Mouse (Mus musculus): Measurements from ENCODE around the gene Btbd8. TPM values are rescaled to one million over a fixed set of nuclear protein-coding genes. Genes with fewer than 3 reads are reported as not detected.

The Btbd8 gene
- 1.8 and 2.1 TPM in 2 replicates for polyA plus RNA-seq (2015; fragmentation: Nextera tagmentation; extraction: Ambion mirVana)

DNA sequence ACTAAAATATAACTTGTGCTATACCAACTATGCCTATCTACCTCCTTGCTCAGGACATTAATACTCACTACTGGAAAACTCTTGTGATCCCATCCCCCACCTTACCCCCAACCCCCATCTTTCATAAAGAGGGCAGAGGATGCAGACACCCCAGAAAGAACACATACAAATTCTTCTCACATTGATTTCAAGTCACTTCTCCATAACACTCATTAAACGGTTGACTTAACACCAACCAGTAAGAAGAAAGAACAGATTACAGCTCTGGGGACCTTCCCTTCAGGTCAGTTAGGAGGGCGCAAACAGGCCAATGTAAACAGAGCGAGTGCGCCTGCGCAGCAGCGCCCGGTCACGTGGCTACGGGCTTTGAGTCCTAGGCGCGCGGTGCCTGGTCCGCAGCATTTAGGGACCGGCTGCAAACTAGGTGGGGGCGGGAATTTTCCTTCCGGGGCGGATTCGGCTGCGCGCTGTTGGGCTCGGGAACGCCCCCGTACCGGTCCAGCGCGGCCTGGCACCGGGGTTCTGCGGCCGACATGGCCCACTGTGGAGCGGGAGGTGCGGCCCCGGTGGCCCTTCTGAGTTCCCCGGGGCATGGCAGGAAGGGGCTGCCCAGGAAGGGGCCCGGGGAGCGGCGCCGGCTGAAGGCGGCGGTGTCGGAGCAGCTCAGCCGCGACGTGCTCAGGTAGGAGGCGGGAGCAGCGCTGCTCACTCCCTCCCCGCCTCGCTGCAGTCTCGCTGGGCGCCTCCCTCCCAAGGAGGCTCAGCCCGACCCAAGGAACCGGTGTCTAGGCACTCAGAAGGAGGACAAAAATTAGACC, at the start of gene Btbd8:
Btbd8 (plus strand) TSS at position 534 of the 818 bp plus-strand sequence.

DNA sequence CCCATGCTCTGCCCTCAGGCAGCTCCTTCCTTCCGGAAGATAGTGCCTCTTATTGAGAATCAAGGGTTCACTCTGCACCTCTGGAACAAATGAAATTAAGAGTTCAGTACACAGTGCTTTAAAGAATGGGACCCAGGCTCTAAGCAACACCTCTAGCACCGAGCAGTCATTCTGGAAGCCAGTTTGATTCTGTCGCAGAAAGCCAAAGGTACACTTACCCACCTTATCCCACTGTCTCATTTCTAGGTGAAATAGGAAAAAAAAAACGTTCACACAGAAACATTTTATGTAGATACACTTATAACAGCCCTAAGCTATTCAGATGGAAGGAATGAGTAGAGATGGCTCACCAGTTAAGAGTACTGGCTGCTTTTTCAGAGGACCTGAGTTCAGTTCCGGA, 35.4 kb upstream of the Btbd8 start, which contains the start of gene Ephx4:
Ephx4 (plus strand) TSS at position 301 of the 400 bp plus-strand sequence.

DNA sequence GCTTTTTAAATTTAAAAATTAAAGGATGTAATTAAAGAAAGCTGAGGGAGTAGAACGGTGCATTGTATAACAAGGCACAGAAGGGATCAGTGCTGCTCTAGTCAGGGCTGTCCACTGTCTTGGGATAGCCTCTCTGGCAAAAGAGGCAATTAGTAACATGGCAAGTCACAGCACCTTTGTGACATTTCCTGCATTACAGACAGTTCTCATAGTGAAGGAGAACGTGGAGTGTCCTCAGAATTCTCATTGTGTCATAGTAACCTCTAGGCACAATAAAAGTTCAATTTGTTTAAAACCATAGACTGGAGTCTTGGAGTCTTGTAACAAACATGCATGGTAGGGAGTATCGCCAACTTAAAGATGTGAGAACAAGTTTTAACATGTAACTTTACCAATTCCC, 6.5 kb upstream of the Btbd8 start, which contains the start of gene Lpcat2b:
Lpcat2b (plus strand) TSS at position 301 of the 400 bp plus-strand sequence.

DNA sequence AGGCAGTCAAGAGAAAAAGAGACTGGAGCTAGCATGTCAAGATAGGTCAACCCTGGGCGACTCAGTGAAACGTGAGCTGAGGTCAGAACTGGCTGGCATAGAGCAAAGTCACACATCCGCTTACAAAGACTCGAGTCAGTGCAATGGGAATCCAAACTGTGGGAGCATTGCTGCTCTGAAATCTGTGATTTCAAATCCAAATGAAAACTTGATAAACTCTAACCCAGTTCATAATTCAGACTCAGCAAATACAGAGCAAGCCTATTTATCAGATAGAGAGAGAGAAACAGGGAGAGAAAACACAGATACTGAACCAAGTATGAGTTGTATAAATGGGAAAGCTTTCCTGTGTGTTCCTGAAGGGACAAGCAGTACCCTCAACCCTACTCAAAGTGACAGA, 69.5 kb downstream of the Btbd8 start, which contains the start of gene Gm42669:
Gm42669 (plus strand) TSS at position 301 of the 400 bp plus-strand sequence.

DNA sequence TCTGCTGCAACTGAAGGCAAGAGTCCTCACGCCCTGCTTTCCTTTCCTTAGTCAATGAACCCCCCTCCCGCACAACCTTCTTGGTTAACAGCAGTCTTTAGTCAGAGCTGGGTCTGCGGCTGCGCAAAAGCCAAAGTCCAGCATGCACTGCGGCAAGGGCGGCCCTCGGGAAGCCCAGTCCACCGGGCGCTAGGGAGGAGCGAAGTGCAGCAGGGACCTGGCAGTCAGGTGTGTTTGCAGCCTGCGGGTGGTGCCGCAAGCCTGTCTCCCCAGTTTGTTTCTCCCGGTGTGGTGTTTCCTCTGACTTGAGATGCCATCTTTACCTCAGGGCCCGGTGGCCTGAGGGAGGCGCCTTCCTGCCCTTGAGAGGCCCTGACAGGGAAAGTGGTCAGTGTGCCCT, 96.8 kb downstream of the Btbd8 start, which contains the start of gene 1700028K03Rik:
1700028K03Rik (plus strand) TSS at position 129 of the 400 bp plus-strand sequence.

Other genes starting within 250 kb of the Btbd8 start
- 18.7 and 19.4 TPM in 2 replicates for gene Tgfbr3, start 148.4 kb upstream of the Btbd8 start, polyA plus RNA-seq (2015; fragmentation: Nextera tagmentation; extraction: Ambion mirVana)
- 0.65 and 1.3 TPM in 2 replicates for gene Brdt, start 106.8 kb upstream of the Btbd8 start, polyA plus RNA-seq (2015; fragmentation: Nextera tagmentation; extraction: Ambion mirVana)
- gene Ephx4, start 35.3 kb upstream of the Btbd8 start, polyA plus RNA-seq (2015; fragmentation: Nextera tagmentation; extraction: Ambion mirVana): 0.29 and 0.54 TPM in 2 replicates
- gene Lpcat2b, start 6.4 kb upstream of the Btbd8 start, polyA plus RNA-seq (2015; fragmentation: Nextera tagmentation; extraction: Ambion mirVana): not detected in 2 replicates
- gene Gm42669, start 69.6 kb downstream of the Btbd8 start, polyA plus RNA-seq (2015; fragmentation: Nextera tagmentation; extraction: Ambion mirVana): 0.07 TPM in 2 replicates
- 0.02 and 0.07 TPM in 2 replicates for gene 1700028K03Rik, start 96.7 kb downstream of the Btbd8 start, polyA plus RNA-seq (2015; fragmentation: Nextera tagmentation; extraction: Ambion mirVana)
- gene Rpap2, start 159.4 kb downstream of the Btbd8 start, polyA plus RNA-seq (2015; fragmentation: Nextera tagmentation; extraction: Ambion mirVana): 10.4 and 11.4 TPM in 2 replicates
- 12.9 TPM in 2 replicates for gene Glmn, start 159.9 kb downstream of the Btbd8 start, polyA plus RNA-seq (2015; fragmentation: Nextera tagmentation; extraction: Ambion mirVana)